24 mouse cellular contexts compared by ENCODE assay signal in genomic region chr13:35398192-35398591, GRCm38 (mm10).
DNase-seq lines count a peak whose midpoint lies in the region; ATAC-seq and TF ChIP-seq lines count a peak whose summit lies in the region.
"Had no signal": no experiment of that assay in that cellular context is flagged by ENCODE, and none has a peak within 500 bp of the region (broad histone marks: within the 10 kb centered on the region; RNA-seq: fewer than 3 reads in every experiment).

No protein-coding gene starts in this region.

- no peaks in the 10 kb centered on the region for H3K9me3 ChIP-seq in heart, embryonic 13.5 days
- no peaks in the 10 kb centered on the region for H3K9me3 ChIP-seq in heart, embryonic 11.5 days (replicated peaks; ENCODE audit: control insufficient read depth, low read length)
- H3K9me3 ChIP-seq: embryonic facial prominence, embryonic 15.5 days; forebrain, embryonic 15.5 days; hindbrain, embryonic 12.5 days; limb, embryonic 13.5 days; liver, embryonic 13.5 days had no signal

- TF ChIP-seq CTCF in left cerebral cortex, adult 2 months (IDR thresholded peaks at IDR 0.05) = no peak
- no peak for TF ChIP-seq CTCF in layer of hippocampus, adult 2 months (conservative IDR thresholded peaks at IDR 0.05)

- peak overlapping the region; percentile 48 for H3K27ac ChIP-seq in heart, embryonic 13.5 days (replicated peaks)
- no peak overlapping the region for H3K27ac ChIP-seq in heart, embryonic 11.5 days (ENCODE audit: low read depth, low read length)
- H3K27ac ChIP-seq in left cerebral cortex, adult 2 months = no peak overlapping the region
- H3K27ac ChIP-seq in layer of hippocampus, adult 2 months = no peak overlapping the region
- H3K27ac ChIP-seq: embryonic facial prominence, embryonic 15.5 days; forebrain, embryonic 15.5 days; hindbrain, embryonic 12.5 days; kidney, postnatal 0 days; limb, embryonic 13.5 days; liver, embryonic 13.5 days had no signal

- H3K4me1 ChIP-seq in heart, embryonic 13.5 days = peaks cover 36% of the 10 kb centered on the region
- H3K4me1 ChIP-seq in heart, embryonic 11.5 days (ENCODE audit: control insufficient read depth, insufficient read depth, low read length) = peaks cover 9% of the 10 kb centered on the region
- H3K4me1 ChIP-seq: forebrain, embryonic 15.5 days; hindbrain, embryonic 12.5 days; liver, embryonic 13.5 days had no signal

- no peak overlapping the region for H3K4me3 ChIP-seq in heart, embryonic 13.5 days
- H3K4me3 ChIP-seq in heart, embryonic 11.5 days (ENCODE audit: low read depth, low read length) = no peak overlapping the region
- H3K4me3 ChIP-seq in left cerebral cortex, adult 2 months = no peak overlapping the region
- no peak overlapping the region for H3K4me3 ChIP-seq in layer of hippocampus, adult 2 months
- H3K4me3 ChIP-seq: embryonic facial prominence, embryonic 15.5 days; forebrain, embryonic 15.5 days; hindbrain, embryonic 12.5 days; limb, embryonic 13.5 days; liver, embryonic 13.5 days had no signal

- no peaks in the 10 kb centered on the region for H3K27me3 ChIP-seq in heart, embryonic 13.5 days (replicated peaks)
- H3K27me3 ChIP-seq in heart, embryonic 11.5 days (ENCODE audit: control insufficient read depth, insufficient read depth, low read length) = no peaks in the 10 kb centered on the region
- H3K27me3 ChIP-seq: embryonic facial prominence, embryonic 15.5 days; forebrain, embryonic 15.5 days; hindbrain, embryonic 12.5 days; limb, embryonic 13.5 days; liver, embryonic 13.5 days had no signal

- 34% methylated on average over 8 of the region's 8 CpGs for WGBS in heart, embryonic 13.5 days
- 36% methylated on average over 8 of the region's 8 CpGs for WGBS in heart, embryonic 11.5 days (ENCODE audit: insufficient replicate concordance)

- no peak for ATAC-seq in heart, embryonic 13.5 days (ENCODE audit: extremely low read depth, insufficient number of reproducible peaks, low FRiP score, low TSS enrichment)
- no peak for ATAC-seq in heart, embryonic 11.5 days (replicated peaks; ENCODE audit: insufficient number of reproducible peaks, low FRiP score, low TSS enrichment)
- ATAC-seq: CD4-positive, CD25-positive, alpha-beta regulatory T cell, adult 4 months; forebrain, embryonic 15.5 days had no signal

- H3K4me2 ChIP-seq in heart, embryonic 13.5 days = no peak overlapping the region
- H3K4me2 ChIP-seq in heart, embryonic 11.5 days = no peak overlapping the region
- H3K4me2 ChIP-seq: embryonic facial prominence, embryonic 15.5 days; forebrain, embryonic 15.5 days; hindbrain, embryonic 12.5 days; limb, embryonic 13.5 days; liver, embryonic 13.5 days; midbrain, embryonic 11.5 days had no signal

- DNase-seq in left cerebral cortex, adult 18-20 months (ENCODE audit: low spot score in 2 of 2) = peak; percentile 4 to 16
- no peak for DNase-seq in left cerebral cortex, adult 2 months (ENCODE audit: extremely low spot score in 1 of 2, low spot score in 2 of 2)
- peak; percentile 18 to 52 for DNase-seq in frontal cortex, postnatal 36 days (ENCODE audit: low spot score in 2 of 2)
- peak; percentile 13 for DNase-seq in right cerebral cortex, postnatal 14 days
- DNase-seq in layer of hippocampus, adult 2 months (ENCODE audit: low spot score in 2 of 2) = no peak
- no peak for DNase-seq in MN1 (ENCODE audit: low spot score)
- DNase-seq: adrenal gland, postnatal 25 days; cerebellum, adult 9-11 months; gastrocnemius, postnatal 36 days; kidney, adult 18-20 months; liver, embryonic 13.5 days; lung, adult 2 months; lung, postnatal 14 days; thymus, adult 2 months; thymus, postnatal 4 days had no signal

- intact Hi-C loops in left cerebral cortex, adult 2 months (cut with DNase I) = no loop called here

- H3K36me3 ChIP-seq in heart, embryonic 13.5 days = no peaks in the 10 kb centered on the region
- H3K36me3 ChIP-seq in heart, embryonic 11.5 days (ENCODE audit: control insufficient read depth, insufficient read depth, low read length) = no peaks in the 10 kb centered on the region
- H3K36me3 ChIP-seq: embryonic facial prominence, embryonic 15.5 days; forebrain, embryonic 15.5 days; hindbrain, embryonic 12.5 days; limb, embryonic 13.5 days; liver, embryonic 13.5 days had no signal

- no peak overlapping the region for H3K9ac ChIP-seq in heart, embryonic 13.5 days
- H3K9ac ChIP-seq in heart, embryonic 11.5 days (ENCODE audit: low read depth, low read length) = no peak overlapping the region
- H3K9ac ChIP-seq: embryonic facial prominence, embryonic 15.5 days; forebrain, embryonic 15.5 days; hindbrain, embryonic 12.5 days; limb, embryonic 13.5 days; liver, embryonic 13.5 days had no signal

Comparison
In these comparisons a context has a peak if more than half of its experiments do, and no peak if none do; other contexts are left out.
1. DNase-seq: peak in left cerebral cortex, adult 18-20 months (2 of 2), frontal cortex, postnatal 36 days (2 of 2) and right cerebral cortex, postnatal 14 days (single experiment); none in left cerebral cortex, adult 2 months (0 of 2), layer of hippocampus, adult 2 months (0 of 2) and MN1 (single experiment).